Mouse (Mus musculus): ENCODE measurements around the gene Olfr1427.
"Not testable (repeated sequence)": the region's sequence is repeated elsewhere in the genome, so short reads cannot be mapped to it uniquely, and the experiment has no call there.

The Olfr1427 gene

DNA sequence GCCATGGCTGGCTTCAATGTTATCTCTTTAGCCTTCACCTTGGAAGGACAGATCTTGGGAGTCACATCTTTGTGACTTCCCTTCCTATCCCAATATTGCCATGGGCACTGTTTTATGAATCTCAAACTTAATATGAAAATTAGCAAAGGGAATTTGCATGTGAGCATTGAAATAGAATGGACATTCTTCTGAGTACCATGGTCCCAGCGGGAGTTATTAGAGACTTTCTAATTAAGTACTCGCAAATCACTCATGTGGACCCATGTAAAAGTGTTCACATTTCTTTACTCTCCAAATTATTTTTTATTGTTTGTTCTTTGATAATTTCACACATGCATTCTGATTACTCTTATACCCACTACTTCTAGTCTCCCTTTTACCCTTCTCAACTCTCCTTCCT, at the start of gene Olfr1427:
TSS of gene Olfr1427 (minus strand) at position 101 of the 400 bp plus-strand sequence.
- DNase-seq (ENCODE audit: low read depth), result no peak

DNA sequence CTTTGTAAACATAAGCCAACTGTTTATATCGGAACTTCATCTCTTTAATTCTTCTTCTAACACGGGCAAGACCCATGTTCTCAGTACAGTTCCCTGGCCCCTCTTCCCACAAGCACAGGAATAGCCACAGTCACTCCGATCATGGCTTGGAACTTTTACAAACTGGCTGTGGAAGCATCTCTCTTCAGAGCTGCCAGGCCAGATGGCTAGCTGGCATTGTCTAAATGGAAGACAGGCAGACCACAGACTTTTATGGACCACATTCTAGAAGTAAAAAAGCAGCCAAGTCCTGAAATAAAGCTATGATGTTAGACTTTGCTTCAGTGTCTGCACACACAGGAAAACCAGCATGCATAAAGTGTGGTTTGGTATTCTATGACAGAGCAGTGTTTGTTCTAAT, 42.3 kb upstream of the Olfr1427 start:
- DNase-seq (ENCODE audit: low read depth), result no peak

DNA sequence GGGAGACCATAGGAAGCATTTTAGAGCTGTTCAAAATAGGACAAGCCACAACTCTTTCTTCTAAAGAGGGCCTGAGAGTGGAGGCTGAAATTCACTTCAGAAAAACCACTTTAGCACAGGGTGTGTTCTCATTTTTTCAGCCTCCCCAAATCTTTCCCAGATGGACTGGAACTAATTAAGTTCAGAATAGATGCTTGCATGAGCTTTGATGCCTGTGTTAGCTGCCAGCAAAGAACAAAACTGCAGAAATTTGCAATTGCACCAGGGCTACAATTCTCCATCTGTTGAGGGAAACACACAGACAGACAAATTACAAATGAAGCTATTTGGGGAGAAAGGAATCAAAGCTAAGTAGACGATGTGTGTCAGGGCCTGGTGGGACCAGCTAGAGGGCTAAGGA, 40.2 kb upstream of the Olfr1427 start:
- DNase-seq (ENCODE audit: low read depth), result no peak

DNA sequence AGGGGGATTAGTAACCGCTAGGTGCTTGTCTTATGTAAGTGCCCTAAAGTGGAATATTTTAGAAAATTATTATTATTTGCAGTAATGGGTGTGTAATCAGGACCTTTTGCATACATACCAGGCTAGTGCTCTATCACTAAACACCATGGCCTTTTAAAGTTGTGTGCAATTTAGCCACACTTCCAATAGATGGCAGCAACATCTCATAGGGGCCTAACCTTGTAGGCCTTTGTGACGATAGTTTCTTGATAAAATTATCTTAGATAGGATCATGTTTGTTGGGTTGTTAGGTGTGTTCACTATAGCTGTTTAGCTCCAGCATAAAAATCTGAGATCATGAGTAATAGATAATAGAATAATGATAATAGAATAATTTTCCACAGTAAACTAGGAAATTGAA, 31.2 kb upstream of the Olfr1427 start:
- peak; percentile 54 for DNase-seq (ENCODE audit: low read depth)

DNA sequence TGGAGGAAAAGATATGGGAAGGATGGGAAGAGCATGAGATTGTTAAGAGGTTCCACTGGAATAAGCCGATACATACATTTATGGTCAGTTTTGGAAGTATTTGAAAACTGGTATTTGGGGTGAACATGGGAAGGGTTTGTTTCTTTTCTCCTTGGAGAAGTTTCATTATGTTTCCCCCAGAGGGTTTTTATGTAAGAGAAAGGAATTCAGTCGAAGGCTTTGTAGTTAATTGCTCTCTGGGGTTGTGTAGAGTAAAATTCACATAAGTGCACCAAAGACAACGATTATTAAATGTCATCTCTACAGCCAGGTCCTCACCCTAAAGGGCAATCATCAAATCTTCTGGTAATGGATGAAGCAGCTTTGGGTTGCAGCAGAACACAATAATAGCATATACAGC, 20.0 kb upstream of the Olfr1427 start, which contains the start of gene Olfr76:
TSS of gene Olfr76 (minus strand) at position 101 of the 400 bp plus-strand sequence.
- no peak for DNase-seq (ENCODE audit: low read depth)

DNA sequence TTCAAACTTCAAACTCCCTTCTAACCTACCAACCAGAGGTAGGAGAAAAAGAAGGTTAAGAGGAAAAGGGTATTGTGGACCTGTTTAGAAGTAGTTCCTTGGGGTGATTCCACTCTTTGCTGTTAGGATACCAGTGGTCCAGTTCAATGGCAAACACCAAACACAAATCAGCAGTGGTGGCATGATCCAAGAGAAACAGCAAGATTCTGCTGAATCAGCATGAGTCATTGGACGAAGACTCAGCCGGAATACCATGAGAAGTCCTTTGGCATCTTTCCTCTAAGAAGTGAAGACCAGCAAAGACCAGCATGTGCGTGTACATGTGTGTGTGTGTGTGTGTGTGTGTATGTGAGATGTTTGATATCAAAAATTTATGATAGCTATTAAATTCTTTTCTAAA, 13.3 kb upstream of the Olfr1427 start:
- DNase-seq (ENCODE audit: low read depth), result no peak

DNA sequence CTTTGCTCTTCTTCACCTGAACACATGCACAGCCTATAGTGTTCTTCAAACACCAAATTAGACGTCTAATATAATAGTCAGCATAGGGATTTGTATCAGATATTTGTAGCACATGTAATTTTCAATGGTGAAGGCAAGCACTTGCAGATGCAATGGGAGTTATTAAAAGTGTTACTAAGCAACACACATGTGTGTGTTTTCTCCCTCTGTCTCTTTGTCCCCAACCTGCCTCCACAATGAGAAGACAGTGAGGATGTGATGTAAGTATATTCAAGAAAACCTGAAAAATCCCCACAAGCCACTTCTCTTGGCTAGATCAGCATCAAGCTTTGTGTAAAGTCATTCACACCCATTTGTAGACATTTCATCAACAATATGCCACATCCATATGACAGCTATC, 12.7 kb upstream of the Olfr1427 start, which contains the start of gene Olfr1428:
TSS of gene Olfr1428 (minus strand) at position 101 of the 400 bp plus-strand sequence.
- DNase-seq (ENCODE audit: low read depth), result no peak

DNA sequence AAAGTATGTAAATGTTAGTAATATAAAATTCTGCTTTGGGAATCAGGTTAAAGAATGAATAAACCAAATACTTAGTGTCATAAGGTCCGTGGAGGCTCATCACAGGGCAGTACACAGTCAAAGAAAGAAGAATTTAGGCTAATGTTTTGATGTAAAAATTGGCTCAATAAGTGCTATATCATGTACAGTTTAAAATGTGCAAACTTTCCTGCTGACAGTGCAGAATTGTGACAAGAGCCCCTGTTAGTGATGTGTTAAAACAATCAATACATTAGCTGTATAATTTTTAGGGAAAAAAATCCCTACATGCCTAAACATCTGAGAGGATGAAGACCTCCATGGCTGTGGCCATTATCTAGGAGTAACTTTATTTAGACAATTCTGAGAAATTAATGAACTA, 10.7 kb upstream of the Olfr1427 start:
- no peak for DNase-seq (ENCODE audit: low read depth)

DNA sequence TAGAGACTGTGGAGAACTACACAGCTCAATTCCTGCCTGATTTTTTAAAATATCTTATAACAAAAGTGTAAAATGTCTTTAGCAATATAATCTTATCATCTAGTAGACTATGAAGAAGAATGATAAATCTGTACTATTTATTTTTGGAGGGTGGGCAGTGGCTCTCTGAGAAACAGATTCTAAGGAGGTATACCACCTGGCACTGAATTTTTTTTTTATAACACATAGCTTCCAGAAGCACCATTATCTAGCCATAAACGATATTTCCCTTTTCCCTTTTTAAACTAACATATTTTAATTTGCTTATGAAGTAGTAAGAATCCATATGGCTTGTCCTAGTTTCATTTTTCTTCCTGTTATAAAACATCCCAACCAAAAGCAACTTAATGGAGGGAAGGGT, 1.4 kb upstream of the Olfr1427 start:
- DNase-seq (ENCODE audit: low read depth), result no peak

DNA sequence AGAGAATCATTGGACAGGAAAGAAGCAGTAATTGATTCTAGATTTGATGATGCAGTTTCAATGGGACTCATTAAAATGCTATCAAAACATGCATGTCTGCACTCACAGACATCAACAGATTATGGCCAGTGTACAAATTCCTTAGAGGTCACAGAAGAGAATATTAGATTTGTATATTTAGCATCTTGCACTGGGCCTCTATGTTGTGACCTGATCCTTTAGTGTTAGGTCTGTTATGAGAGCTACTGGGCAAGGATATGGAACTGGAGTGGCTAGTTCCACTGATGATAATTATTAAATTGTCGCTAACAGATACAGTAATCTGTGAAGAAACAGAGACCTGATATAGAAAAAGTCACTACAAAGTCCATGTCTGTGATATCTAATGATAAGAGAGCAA, 11.2 kb downstream of the Olfr1427 start, which contains the start of gene Olfr1426:
TSS of gene Olfr1426 (minus strand) at position 101 of the 400 bp plus-strand sequence.
- no peak for DNase-seq (ENCODE audit: low read depth)

DNA sequence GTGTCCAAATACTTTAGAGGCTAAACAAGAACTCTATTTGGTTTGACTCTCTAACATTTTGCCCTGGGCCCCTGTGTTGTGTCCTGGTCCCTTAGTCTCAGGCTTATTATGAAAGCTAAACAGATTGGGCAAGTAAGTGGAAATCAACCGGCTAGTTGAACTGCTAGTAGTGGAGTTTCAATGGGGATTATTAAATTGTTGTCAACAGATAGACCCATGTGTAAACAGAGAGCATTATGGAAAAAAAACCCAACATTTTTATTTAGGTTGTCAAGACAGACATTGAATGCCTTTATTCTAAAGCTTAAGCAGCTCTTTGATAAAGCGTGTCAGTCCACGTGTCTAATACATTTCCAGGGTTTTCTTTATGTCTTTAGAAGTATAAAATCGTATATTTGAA, 25.5 kb downstream of the Olfr1427 start, which contains the start of gene Olfr1425:
TSS of gene Olfr1425 (minus strand) at position 101 of the 400 bp plus-strand sequence.
- DNase-seq (ENCODE audit: low read depth), result not testable (repeated sequence)

DNA sequence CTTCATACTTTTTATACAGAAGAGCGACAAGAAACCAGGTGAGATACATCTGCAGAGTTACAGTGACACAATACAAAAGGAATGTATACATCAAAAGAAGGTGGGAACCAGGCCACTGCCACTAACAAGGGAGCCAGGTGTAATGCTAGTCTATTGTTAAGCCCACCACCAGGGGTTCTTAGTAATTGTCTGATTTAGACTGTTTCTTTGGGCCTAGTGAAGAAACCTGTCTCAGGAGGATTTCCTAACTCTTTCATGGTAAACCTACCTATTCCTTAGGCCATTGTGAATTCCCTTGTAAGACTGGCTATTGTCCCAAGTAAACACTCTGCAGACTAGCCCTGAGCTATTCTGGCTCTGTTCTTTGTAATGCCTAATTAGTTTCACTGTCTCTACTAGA, 33.6 kb downstream of the Olfr1427 start:
- not testable (repeated sequence) for DNase-seq (ENCODE audit: low read depth)

DNA sequence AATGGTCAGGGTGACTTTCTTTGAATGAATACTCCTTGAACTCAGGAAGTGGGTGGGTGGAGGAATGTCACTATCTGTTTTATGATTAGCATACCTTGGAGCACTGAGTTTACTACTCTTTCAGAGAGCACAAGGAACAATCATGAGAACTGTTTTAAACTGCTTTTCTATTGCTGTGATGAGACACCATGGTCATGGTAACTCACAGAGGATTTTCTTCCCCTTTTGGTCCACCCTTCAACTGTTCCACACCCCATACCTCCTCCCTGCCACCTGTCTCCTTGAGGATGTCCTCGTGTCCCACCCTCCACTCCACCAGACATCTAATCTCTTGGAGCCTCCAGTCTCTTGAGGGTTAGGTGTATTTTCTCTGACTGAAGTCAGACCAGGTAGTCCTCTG, 35.3 kb downstream of the Olfr1427 start:
- not testable (repeated sequence) for DNase-seq (ENCODE audit: low read depth)

DNA sequence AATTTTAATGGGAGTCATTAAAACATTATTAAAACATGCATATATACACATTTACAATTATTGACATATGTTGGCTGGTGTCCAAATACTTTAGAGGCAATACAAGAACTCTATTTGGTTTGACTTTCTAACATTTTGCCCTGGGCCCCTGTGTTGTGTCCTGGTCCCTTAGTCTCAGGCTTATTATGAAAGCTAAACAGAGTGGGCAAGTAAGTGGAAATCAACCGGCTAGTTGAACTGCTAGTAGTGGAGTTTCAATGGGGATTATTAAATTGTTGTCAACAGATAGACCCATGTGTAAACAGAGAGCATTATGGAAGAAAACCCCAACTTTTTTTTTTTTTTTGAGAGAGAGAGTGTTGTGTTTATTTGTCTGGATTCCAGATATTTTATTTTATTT, 40.6 kb downstream of the Olfr1427 start, which contains the start of gene Olfr1424:
TSS of gene Olfr1424 (minus strand) at position 101 of the 400 bp plus-strand sequence.
- DNase-seq (ENCODE audit: low read depth), result not testable (repeated sequence)
